Mouse (Mus musculus) hindlimb bud, embryonic 11.5 days (tissue): ENCODE results near the gene Cryzl1.

Experiments
- DNase-seq: peaks from one replicate; pipeline ENCODE4 v3.0.0-alpha.2; 2012; ENCODE audit warnings: low read depth, low spot score; ENCODE audit errors: extremely low spot score

The Cryzl1 gene

GRCm38 (mm10) chr16:91728123-91729065, at the start of gene Cryzl1:
Cryzl1 (minus strand) TSS chr16:91728975.
- peak; percentile 98 for DNase-seq

DNA sequence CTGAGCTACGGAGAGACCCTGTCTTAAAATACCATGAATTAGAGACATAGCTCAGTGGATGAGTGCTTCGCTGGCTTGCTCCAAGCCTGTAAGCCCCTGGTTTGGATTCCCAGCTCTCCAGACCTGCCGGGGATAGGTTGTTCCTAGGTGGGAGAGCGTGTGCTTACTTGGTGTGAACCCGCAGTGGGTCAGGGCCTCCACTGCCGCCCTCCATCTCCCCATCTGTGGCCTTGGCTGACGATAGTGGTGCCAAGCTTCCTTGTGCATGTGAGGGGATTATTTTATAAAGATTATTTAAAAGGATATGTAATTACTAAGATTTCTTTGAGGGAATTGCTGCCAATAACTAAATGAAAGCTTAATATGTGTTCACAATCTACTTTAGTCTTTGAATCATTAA, 43.8 kb upstream of the Cryzl1 start:
- DNase-seq = no peak

GRCm38 (mm10) chr16:91771334-91771733, 42.6 kb upstream of the Cryzl1 start:
- no peak for DNase-seq

DNA sequence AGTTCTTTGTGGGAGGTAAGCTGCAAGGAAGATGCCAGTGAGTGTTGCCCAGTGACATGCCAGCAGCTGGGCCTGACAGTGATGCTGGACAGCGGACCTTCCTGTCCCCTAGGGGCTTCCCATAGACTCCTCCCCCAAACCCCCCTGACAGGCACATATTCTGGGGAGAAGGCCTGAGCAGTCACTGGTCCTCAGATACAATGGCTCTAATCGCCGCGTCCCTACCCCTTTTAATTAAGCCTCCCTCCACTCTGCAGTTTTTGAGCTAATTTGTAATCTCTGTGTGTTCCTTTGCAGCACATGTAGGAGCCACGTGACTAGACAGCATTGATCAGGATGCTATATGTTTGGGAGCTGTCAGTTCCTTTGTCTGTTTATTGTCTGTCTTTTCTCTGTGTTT, 41.9 kb upstream of the Cryzl1 start:
- DNase-seq = no peak

- no peak for DNase-seq
These were observed 41.1 kb upstream of the Cryzl1 start for GRCm38 (mm10) chr16:91769911-91770310.

DNA sequence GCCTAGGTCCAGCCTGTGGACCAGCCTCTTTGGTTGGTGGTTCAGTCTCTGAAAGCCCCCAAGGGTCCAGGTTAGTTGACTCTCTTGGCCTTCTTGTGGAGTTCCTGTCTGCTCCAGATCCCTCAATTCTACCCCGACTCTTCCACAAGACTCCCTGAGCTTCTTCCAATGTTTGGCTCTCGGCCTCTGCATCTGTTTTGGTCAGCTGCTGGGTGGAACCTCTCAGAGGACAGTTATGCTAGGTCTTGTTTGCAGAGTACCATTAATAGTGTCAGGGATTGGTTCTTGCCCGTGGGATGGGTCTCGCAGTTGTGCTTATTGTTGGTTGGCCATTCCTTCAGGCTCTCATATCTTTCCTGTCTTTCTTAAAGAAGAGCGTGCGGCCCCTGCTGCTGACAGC, 39.8 kb upstream of the Cryzl1 start:
- DNase-seq = no peak

GRCm38 (mm10) chr16:91767165-91767701, 38.5 kb upstream of the Cryzl1 start:
- no peak for DNase-seq

GRCm38 (mm10) chr16:91765816-91766210, 37.0 kb upstream of the Cryzl1 start:
- DNase-seq = no peak

GRCm38 (mm10) chr16:91765121-91765815, 36.5 kb upstream of the Cryzl1 start:
- no peak for DNase-seq

DNA sequence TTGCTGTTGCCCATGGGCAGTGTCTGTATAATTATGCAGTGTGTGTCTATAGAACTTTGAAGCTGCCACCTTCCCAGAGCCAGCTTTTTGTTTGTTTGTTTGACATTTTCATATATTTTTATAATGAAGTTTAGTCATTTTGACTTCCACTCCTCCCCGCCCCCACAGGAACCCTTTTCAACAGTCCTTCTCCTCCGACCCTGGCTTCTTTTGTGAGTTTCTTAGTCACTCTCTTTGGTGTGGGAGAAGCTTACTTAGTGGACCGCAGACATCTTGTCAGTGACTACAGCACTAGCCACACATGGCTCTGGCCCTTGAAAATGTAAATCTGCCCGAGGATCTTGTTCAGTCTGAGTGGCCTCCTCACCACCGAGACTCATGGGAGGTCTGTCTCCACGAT, 35.6 kb upstream of the Cryzl1 start:
- no peak for DNase-seq

- no peak for DNase-seq
These were observed 35.2 kb upstream of the Cryzl1 start for GRCm38 (mm10) chr16:91763975-91764374.

GRCm38 (mm10) chr16:91762476-91762875, 33.7 kb upstream of the Cryzl1 start:
- DNase-seq = no peak

GRCm38 (mm10) chr16:91761761-91762160, 33.0 kb upstream of the Cryzl1 start:
- no peak for DNase-seq

DNA sequence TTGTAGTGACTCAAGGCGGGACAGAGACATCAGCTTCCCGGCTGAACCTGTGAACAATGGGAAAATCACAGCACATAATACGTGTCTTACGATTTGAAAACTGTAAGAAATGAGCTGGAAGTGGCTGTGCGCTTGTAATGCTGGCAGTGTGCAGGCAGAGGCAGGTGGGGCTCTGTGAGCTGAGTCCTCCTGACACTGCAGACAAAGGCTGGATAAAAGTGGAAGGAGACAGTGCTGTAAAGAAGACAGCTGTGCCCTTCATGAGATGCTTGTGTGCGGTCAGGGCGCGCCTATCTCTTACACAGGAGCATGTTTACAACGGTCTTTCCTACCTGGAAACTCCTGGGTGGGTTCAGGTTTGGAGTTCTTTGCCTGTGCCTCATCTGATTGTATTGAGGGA, 32.4 kb upstream of the Cryzl1 start:
- no peak for DNase-seq

GRCm38 (mm10) chr16:91754957-91755356, 26.2 kb upstream of the Cryzl1 start:
- no peak for DNase-seq

DNA sequence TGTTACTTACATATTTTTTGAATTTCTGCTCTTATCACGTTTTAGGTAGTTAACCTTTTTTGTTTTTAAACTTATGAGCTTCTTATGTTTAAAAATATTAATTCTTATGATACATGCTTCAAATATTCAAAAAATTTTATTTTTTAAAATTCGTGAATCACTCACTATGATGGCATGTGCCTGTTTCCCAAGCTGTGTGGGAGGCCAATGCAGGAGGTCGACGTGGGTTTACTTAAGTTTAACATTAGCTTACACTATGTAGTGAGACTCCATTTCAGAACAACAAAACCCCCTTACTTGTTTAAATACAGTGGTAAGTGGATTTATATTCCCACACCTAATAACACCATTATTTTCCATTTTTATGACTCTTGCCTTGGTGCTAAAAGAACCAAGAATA, 24.8 kb upstream of the Cryzl1 start:
- no peak for DNase-seq

- no peak for DNase-seq
These were observed 23.0 kb upstream of the Cryzl1 start for GRCm38 (mm10) chr16:91751644-91752385.

DNA sequence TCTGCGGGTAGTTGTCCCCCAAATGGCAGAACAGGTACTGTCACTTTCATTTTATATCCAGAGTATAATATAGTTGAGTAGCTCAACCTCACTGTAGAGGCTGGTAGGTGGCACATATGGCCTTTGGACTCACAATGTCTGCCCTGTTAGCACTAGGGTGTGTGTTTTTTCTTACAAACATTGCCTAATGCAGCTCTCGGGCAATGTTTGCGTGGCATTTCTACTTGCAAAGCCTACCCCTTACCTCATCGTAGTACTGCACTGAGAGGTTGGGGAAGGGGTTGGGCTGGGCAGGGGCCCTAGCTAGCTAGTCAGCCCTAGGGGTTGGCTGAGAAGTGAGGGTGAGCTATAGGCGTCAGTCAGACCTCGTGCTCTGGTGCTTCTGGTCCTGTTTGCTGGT, 18.8 kb upstream of the Cryzl1 start:
- no peak for DNase-seq

- DNase-seq = peak; percentile 82
These were observed 17.6 kb upstream of the Cryzl1 start for GRCm38 (mm10) chr16:91746101-91746950.

GRCm38 (mm10) chr16:91743055-91743454, 14.3 kb upstream of the Cryzl1 start:
- DNase-seq = no peak
